Mouse (Mus musculus) cortical plate, adult 2 months (tissue): ENCODE measurements around the gene Gm10377. TPM values are rescaled to one million over a fixed set of nuclear protein-coding genes. Genes with fewer than 3 reads are reported as not detected.
"Not testable (repeated sequence)": the region's sequence is repeated elsewhere in the genome, so short reads cannot be mapped to it uniquely, and the experiment has no call there.

Experiments
- H3K27ac ChIP-seq: fragments of 200-500 bp; 2 replicates; pipeline ENCODE4 v1.5.1; 2012; ENCODE audit warnings: low read length, control low read depth, inconsistent platforms; ENCODE audit not compliant: insufficient read depth
- H3K4me1 ChIP-seq: fragments of 200-500 bp; 2 replicates; pipeline ENCODE4 v1.6.1; 2011; ENCODE audit warnings: low read length; ENCODE audit not compliant: control insufficient read depth, insufficient read depth
- H3K4me3 ChIP-seq: fragments of 200-500 bp; 2 replicates; pipeline ENCODE4 v1.5.1; 2011; ENCODE audit warnings: mild to moderate bottlenecking, low read length, control low read depth; ENCODE audit not compliant: insufficient read depth
- polyA plus RNA-seq: library from polyadenylated mRNA; depleted of rRNA; stranded (reverse); fragments of >200 nt; gene quantifications from 2 replicates; pipeline ENCODE4 v1.2.3, GENCODE M21; 2012; rRNA removed

Gm10377 gene
- not detected in 2 replicates for polyA plus RNA-seq

- not testable (repeated sequence) for H3K4me1 ChIP-seq, H3K4me3 ChIP-seq, H3K27ac ChIP-seq
Observed at GRCm38 (mm10) chr14:42797887-42798286, at the start of gene Gm10377. Gm10377 (minus strand) TSS chr14:42797987.

- H3K4me3 ChIP-seq, H3K4me1 ChIP-seq, H3K27ac ChIP-seq: not testable (repeated sequence)
Observed at GRCm38 (mm10) chr14:42768721-42769120, 29.1 kb downstream of the Gm10377 start, which contains the start of gene Gm3015. Gm3015 (minus strand) TSS chr14:42768821.

Other genes with a start within 250 kb of the Gm10377 start
- gene Gm17124, start 198.1 kb downstream of the Gm10377 start, polyA plus RNA-seq = not detected in 2 replicates
- gene Gm3633, start 156.1 kb downstream of the Gm10377 start, polyA plus RNA-seq = not detected in 2 replicates
- gene Gm10378, start 142.0 kb downstream of the Gm10377 start, polyA plus RNA-seq = not detected in 2 replicates
- gene Gm3015, start 29.2 kb downstream of the Gm10377 start, polyA plus RNA-seq = not detected in 2 replicates
- not detected in 2 replicates for gene Gm21977, start 55.5 kb upstream of the Gm10377 start, polyA plus RNA-seq
- not detected in 2 replicates for gene Gm8082, start 195.6 kb upstream of the Gm10377 start, polyA plus RNA-seq
- gene Gm10376, start 217.6 kb upstream of the Gm10377 start, polyA plus RNA-seq = not detected in 2 replicates